14 mouse cellular contexts compared by ENCODE assay signal in genomic region chr16:12234289-12234688, GRCm38 (mm10).
A peak's percentile ranks its signal among the peaks of the same experiment; 100 is the strongest.
DNase-seq lines count a peak whose midpoint lies in the region; ATAC-seq and TF ChIP-seq lines count a peak whose summit lies in the region.
"Had no signal": no experiment of that assay in that cellular context is flagged by ENCODE, and none has a peak within 500 bp of the region (broad histone marks: within the 10 kb centered on the region; RNA-seq: fewer than 3 reads in every experiment).

No protein-coding gene starts in this region.

- ATAC-seq in lung, embryonic 15.5 days (ENCODE audit: borderline replicate concordance, extremely low read depth, low FRiP score, low TSS enrichment): peak; percentile 80
- peak; percentile 54; the same call in 1 of the 2 replicates for ATAC-seq in kidney, embryonic 16.5 days (ENCODE audit: low FRiP score, low TSS enrichment)
- ATAC-seq in megakaryocyte, adult 5-6 weeks (ENCODE audit: poor library complexity, severe bottlenecking): no peak
- ATAC-seq: midbrain, embryonic 15.5 days had no signal

- H3K9me3 ChIP-seq in lung, embryonic 15.5 days: no peaks in the 10 kb centered on the region
- H3K9me3 ChIP-seq in kidney, embryonic 16.5 days (ENCODE audit: low read length): no peaks in the 10 kb centered on the region
- H3K9me3 ChIP-seq: forebrain, embryonic 10.5 days; G1E; midbrain, embryonic 15.5 days; neural tube, embryonic 15.5 days had no signal

- peaks cover 11% of the 10 kb centered on the region; the same call in 1 of the 2 replicates for H3K4me1 ChIP-seq in lung, embryonic 15.5 days
- H3K4me1 ChIP-seq in lung, adult 2 months (ENCODE audit: control insufficient read depth, insufficient read depth, low read length): peaks cover 3% of the 10 kb centered on the region; the same call in 1 of the 2 replicates
- H3K4me1 ChIP-seq in kidney, embryonic 16.5 days (ENCODE audit: insufficient read depth, low read length): no peaks in the 10 kb centered on the region
- H3K4me1 ChIP-seq: forebrain, embryonic 10.5 days; midbrain, embryonic 15.5 days had no signal

- peak overlapping the region; percentile 22; the same call in 1 of the 2 replicates for H3K27ac ChIP-seq in lung, embryonic 15.5 days
- no peak overlapping the region for H3K27ac ChIP-seq in kidney, embryonic 16.5 days (ENCODE audit: low read length)
- H3K27ac ChIP-seq: forebrain, embryonic 10.5 days; midbrain, embryonic 15.5 days; neural tube, embryonic 15.5 days had no signal

- DNase-seq in adrenal gland, adult 2 months: peak; percentile 31
- no peak for DNase-seq in adrenal gland, adult 18-20 months (ENCODE audit: low spot score in 2 of 2)
- DNase-seq in lung, adult 2 months: no peak
- DNase-seq in lung, postnatal 4 days: peak; percentile 6 to 19
- DNase-seq in spleen, postnatal 4 days (ENCODE audit: low spot score in 2 of 2): no peak
- DNase-seq: cerebellum, adult 18-20 months; gastrocnemius, postnatal 14 days had no signal

- no peaks in the 10 kb centered on the region for H3K36me3 ChIP-seq in lung, embryonic 15.5 days
- H3K36me3 ChIP-seq in kidney, embryonic 16.5 days (ENCODE audit: insufficient read depth, low read length): no peaks in the 10 kb centered on the region
- H3K36me3 ChIP-seq: forebrain, embryonic 10.5 days; G1E; midbrain, embryonic 15.5 days; neural tube, embryonic 15.5 days had no signal

- no peaks in the 10 kb centered on the region for H3K27me3 ChIP-seq in lung, embryonic 15.5 days
- no peaks in the 10 kb centered on the region for H3K27me3 ChIP-seq in kidney, embryonic 16.5 days (ENCODE audit: insufficient read depth, low read length)
- H3K27me3 ChIP-seq: midbrain, embryonic 15.5 days; neural tube, embryonic 15.5 days had no signal

- TF ChIP-seq POLR2A in lung, adult 2 months (IDR thresholded peaks at IDR 0.05; ENCODE audit: borderline replicate concordance, extremely low read depth, low read depth, low read length): no peak

- no peak for TF ChIP-seq CTCF in lung, adult 2 months (IDR thresholded peaks at IDR 0.05; ENCODE audit: insufficient read depth, low read length)

- no peak overlapping the region for H3K9ac ChIP-seq in lung, embryonic 15.5 days
- no peak overlapping the region for H3K9ac ChIP-seq in kidney, embryonic 16.5 days (replicated peaks; ENCODE audit: low read length)
- H3K9ac ChIP-seq: midbrain, embryonic 15.5 days; neural tube, embryonic 15.5 days had no signal

- no peak overlapping the region for H3K4me2 ChIP-seq in lung, embryonic 15.5 days
- H3K4me2 ChIP-seq in kidney, embryonic 16.5 days (replicated peaks; ENCODE audit: low read depth, low read length): no peak overlapping the region
- H3K4me2 ChIP-seq: midbrain, embryonic 15.5 days; neural tube, embryonic 15.5 days had no signal

- WGBS in lung, embryonic 15.5 days: 40% methylated on average over 2 of the region's 2 CpGs
- WGBS in lung, adult 2 months: 26% methylated on average over 2 of the region's 2 CpGs
- 40% methylated on average over 2 of the region's 2 CpGs for WGBS in kidney, embryonic 16.5 days

- no peak overlapping the region for H3K4me3 ChIP-seq in lung, embryonic 15.5 days
- H3K4me3 ChIP-seq in lung, adult 2 months (replicated peaks; ENCODE audit: extremely low read depth, low read depth, low read length): no peak overlapping the region
- H3K4me3 ChIP-seq in kidney, embryonic 16.5 days (ENCODE audit: low read length): no peak overlapping the region
- H3K4me3 ChIP-seq: forebrain, embryonic 10.5 days; midbrain, embryonic 15.5 days; neural tube, embryonic 15.5 days had no signal

Comparison
In these comparisons a context has a peak if more than half of its experiments do, and no peak if none do; other contexts are left out.
1. DNase-seq: peak in adrenal gland, adult 2 months (single experiment) and lung, postnatal 4 days (2 of 2); none in adrenal gland, adult 18-20 months (0 of 2), lung, adult 2 months (single experiment) and spleen, postnatal 4 days (0 of 2).